Mouse (Mus musculus) monocyte, adult 2 months (primary cell): ENCODE results near the gene Ipo4.
A peak's percentile ranks its signal among the peaks of the same experiment; 100 is the strongest.

Experiments
- DNase-seq, 2 experiments: peaks; one replicate each; pipeline ENCODE4 v3.0.0; 2022; ENCODE audit warnings: low spot score in 2 of 2, low read depth in 1 of 2

Ipo4 gene

GRCm38 (mm10) chr14:55635523-55636007 is at the start of gene Ipo4:
Gene Ipo4 (minus strand): TSS chr14:55635957.
- DNase-seq = peak; percentile 63 to 77

- DNase-seq = no peak
Measured at GRCm38 (mm10) chr14:55682118-55682493, 46.3 kb upstream of the Ipo4 start.

GRCm38 (mm10) chr14:55681160-55682117 is 45.7 kb upstream of the Ipo4 start, which contains the start of gene Tinf2:
Gene Tinf2 (minus strand): TSS chr14:55681820.
- DNase-seq = peak; percentile 84 to 94

- DNase-seq = no peak
Measured at GRCm38 (mm10) chr14:55677615-55678014, 41.9 kb upstream of the Ipo4 start.

- no peak for DNase-seq
Measured at GRCm38 (mm10) chr14:55672741-55673060, 36.9 kb upstream of the Ipo4 start.

- peak; percentile 79 to 85 for DNase-seq
Measured at GRCm38 (mm10) chr14:55671833-55672740, 36.3 kb upstream of the Ipo4 start, which contains the start of the genes Gmpr2 and Nedd8. Gene Gmpr2 (plus strand): TSS chr14:55671941. Gene Nedd8 (minus strand): TSS chr14:55672124.

GRCm38 (mm10) chr14:55671486-55671832 is 35.7 kb upstream of the Ipo4 start:
- no peak for DNase-seq

- no peak for DNase-seq
Measured at GRCm38 (mm10) chr14:55660636-55661035, 24.9 kb upstream of the Ipo4 start.

GRCm38 (mm10) chr14:55659960-55660573 is 24.3 kb upstream of the Ipo4 start, which contains the start of gene Mdp1:
Gene Mdp1 (minus strand): TSS chr14:55660508.
- peak; percentile 47 to 69 for DNase-seq

- DNase-seq = no peak
Measured at GRCm38 (mm10) chr14:55658011-55658410, 22.3 kb upstream of the Ipo4 start.

GRCm38 (mm10) chr14:55656935-55657334 is 21.2 kb upstream of the Ipo4 start:
- DNase-seq = no peak

GRCm38 (mm10) chr14:55651528-55651927 is 15.8 kb upstream of the Ipo4 start:
- DNase-seq = no peak

GRCm38 (mm10) chr14:55649884-55650283 is 14.1 kb upstream of the Ipo4 start, which contains the start of gene Tssk4:
Gene Tssk4 (plus strand): TSS chr14:55650184.
- DNase-seq = no peak

- DNase-seq = no peak
Measured at GRCm38 (mm10) chr14:55644261-55644888, 8.6 kb upstream of the Ipo4 start.

GRCm38 (mm10) chr14:55643060-55643907 is 7.5 kb upstream of the Ipo4 start, which contains the start of gene Tm9sf1:
Gene Tm9sf1 (minus strand): TSS chr14:55643806.
- peak; percentile 67 to 85 for DNase-seq

- DNase-seq = no peak
Measured at GRCm38 (mm10) chr14:55642679-55643059, 6.9 kb upstream of the Ipo4 start.

- no peak for DNase-seq
Measured at GRCm38 (mm10) chr14:55641291-55641690, 5.5 kb upstream of the Ipo4 start.

- no peak for DNase-seq
Measured at GRCm38 (mm10) chr14:55640816-55641215, 5.1 kb upstream of the Ipo4 start.

GRCm38 (mm10) chr14:55637795-55638194 is 2.0 kb upstream of the Ipo4 start, which contains the start of gene Gm49378:
Gene Gm49378 (minus strand): TSS chr14:55637895.
- no peak for DNase-seq
